Mouse (Mus musculus) inflammation-experienced regulatory T-cells, adult 6 months (primary cell): Measurements from ENCODE around the gene Fcnb. TPM values are rescaled to one million over a fixed set of nuclear protein-coding genes. Genes with fewer than 3 reads are reported as not detected.

Source experiments
- ATAC-seq: one replicate; pipeline ENCODE4 v1.8.0; 2017
- polyA plus RNA-seq, 3 experiments: library from polyadenylated mRNA; unstranded; fragments of 100-300 nt; shearing (Covaris generic); gene quantifications; one replicate each; pipeline ENCODE4 v1.2.1; 2017

The Fcnb gene
- polyA plus RNA-seq = not detected

- no peak for ATAC-seq
Measured at GRCm38 (mm10) chr2:28084768-28085167, at the start of gene Fcnb. Gene Fcnb (minus strand): TSS chr2:28084885.

GRCm38 (mm10) chr2:28133833-28134232 is 49.1 kb upstream of the Fcnb start:
- ATAC-seq = no peak

DNA sequence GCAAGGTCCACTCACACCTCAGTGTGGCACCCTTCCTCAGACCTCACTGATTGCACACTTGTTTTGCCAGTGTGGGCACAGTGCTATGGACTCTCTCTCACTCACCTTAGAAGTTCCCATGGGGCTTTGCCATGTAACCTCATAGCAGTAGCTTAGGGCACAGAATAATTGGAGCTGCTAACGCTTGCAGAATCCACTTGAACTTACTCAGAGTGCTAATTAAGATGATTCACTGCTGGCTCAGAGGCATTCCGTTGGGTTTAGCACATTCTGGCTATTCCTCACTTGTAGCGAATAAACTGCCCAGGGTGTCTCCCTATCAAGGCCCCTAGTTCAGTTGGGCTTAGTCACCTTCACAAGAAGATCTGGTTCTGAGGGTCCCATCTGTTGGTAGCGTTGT is 47.4 kb upstream of the Fcnb start:
- no peak for ATAC-seq

- ATAC-seq = no peak
Measured at GRCm38 (mm10) chr2:28126763-28127438, 42.2 kb upstream of the Fcnb start.

DNA sequence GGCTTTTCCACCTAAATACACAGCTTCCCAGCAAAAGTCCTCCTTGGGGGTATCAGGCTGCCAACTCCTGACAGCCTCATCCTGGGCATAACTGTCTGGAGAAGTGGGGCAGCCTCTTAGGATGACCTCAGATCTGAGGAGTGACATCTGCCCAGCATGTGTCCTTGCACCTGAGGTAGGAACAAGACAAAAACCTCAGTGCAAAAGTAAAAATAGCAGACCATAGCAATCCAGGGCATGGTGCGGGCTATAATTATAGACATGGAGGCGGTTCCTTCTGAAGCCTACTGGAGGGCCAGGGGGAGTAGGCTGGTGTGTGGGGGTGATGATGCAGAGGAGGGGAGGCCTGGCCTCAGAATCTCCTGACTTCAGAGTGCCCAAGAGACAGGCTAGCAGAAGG is 39.2 kb upstream of the Fcnb start:
- ATAC-seq = no peak

DNA sequence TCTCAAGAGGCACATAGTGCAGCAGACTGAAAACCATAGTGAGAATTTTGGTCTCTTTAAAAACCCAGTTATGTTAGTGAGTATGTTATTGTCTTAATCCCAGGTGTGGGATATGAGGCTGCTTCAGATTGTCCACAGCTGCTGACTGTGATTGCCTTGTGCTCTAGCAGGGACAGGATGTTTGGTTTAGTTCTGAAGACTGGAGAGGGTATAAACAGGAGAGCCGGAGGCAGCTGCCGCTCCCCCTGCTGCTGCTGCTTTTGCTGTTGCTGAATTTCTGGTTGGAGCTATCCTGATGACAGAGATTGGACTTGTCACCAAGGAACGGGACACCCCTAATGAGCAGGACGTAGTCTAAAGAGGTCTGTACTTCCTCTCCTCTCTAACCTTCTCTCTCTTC is 36.6 kb upstream of the Fcnb start:
- ATAC-seq = no peak

DNA sequence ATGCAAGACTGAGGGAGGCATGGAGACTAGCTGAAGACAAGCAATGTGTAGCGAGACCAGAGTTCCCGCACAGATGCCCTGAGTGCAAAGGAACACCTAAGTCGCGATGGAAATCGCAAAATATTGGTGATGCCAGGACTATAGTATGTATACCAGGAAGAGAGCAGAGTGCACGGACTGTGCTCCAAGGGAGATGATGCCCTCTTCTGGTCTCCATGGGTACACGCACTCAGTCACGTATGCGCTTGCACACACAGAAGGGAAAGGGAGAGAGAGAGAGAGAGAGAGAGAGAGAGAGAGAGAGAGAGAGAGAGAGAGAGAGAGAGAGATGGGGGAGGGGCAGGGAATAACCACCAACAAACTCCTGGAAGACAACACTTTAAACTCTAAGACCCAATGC is 35.7 kb upstream of the Fcnb start:
- no peak for ATAC-seq

- no peak for ATAC-seq
Measured at GRCm38 (mm10) chr2:28118518-28119116, 33.9 kb upstream of the Fcnb start.

GRCm38 (mm10) chr2:28117490-28118308 is 33.0 kb upstream of the Fcnb start:
- ATAC-seq = no peak

DNA sequence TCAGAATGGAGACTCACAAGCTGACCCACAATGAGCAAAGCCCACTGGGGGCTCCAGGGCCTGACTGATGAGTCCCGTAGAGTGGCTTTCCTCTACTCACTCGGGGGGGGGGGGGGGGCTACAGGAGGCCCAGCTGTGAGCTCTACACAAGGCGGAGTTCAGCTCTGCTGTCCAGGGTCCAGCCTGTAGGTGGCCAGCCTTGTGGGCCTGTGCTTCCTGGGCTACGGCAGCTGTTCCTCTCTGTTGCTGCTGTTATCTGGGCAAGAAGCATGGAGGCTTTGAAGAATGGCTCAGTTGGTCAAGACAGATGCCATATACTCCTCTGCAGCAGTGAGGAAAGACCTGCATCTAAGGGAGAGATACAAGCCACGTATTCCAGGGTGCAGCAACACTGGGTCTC is 24.1 kb upstream of the Fcnb start:
- no peak for ATAC-seq

- no peak for ATAC-seq
Measured at GRCm38 (mm10) chr2:28106002-28106401, 21.3 kb upstream of the Fcnb start.

GRCm38 (mm10) chr2:28103653-28104052 is 19.0 kb upstream of the Fcnb start:
- ATAC-seq = no peak

GRCm38 (mm10) chr2:28101892-28102291 is 17.2 kb upstream of the Fcnb start:
- no peak for ATAC-seq

GRCm38 (mm10) chr2:28100796-28101483 is 16.3 kb upstream of the Fcnb start:
- ATAC-seq = no peak

DNA sequence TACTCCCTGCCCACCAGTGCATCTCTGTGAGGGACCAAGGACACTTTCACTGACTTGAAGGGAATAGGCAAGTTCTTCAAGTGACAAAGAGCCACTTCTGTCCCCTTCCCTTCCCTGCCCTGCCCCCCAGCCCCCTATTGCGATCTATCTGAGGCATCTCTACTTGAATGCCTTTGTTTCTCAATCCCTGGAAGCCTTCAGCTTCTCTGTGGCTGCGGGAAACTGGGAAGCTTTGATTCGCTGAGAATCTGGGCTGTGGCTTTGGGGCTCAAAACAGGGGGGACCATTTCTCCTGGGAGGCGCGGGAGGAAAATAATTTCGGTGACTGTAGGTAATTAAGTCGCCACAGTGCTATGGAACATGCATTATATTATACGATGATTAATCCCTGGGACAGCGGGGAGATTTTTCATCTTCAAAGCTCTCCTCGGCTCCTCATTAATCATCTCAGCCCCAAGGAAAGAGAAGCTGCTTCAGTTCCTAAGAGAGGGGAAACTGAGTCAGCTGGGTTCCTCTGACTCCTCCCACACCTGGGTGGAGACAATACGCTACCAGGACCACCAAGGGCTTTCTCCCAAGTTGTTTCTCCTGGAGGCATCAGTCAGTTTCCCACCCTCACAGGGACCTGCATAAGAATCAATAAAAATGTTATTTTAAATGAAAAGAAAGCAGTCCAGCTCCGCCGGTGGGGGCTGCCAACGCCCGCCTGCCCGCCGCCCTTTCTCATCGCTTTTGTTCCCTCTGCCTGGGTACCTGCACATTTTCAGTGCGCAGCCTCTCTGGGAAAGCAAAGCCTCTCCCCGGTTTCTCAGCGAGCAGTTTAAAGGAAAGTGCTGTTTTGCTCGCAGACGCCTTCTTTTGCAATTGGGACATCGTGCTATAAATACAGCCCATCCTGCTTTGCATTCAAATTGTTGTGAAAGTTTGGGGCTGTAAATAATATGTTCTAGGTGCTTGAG is 14.1 kb upstream of the Fcnb start:
- no peak for ATAC-seq

DNA sequence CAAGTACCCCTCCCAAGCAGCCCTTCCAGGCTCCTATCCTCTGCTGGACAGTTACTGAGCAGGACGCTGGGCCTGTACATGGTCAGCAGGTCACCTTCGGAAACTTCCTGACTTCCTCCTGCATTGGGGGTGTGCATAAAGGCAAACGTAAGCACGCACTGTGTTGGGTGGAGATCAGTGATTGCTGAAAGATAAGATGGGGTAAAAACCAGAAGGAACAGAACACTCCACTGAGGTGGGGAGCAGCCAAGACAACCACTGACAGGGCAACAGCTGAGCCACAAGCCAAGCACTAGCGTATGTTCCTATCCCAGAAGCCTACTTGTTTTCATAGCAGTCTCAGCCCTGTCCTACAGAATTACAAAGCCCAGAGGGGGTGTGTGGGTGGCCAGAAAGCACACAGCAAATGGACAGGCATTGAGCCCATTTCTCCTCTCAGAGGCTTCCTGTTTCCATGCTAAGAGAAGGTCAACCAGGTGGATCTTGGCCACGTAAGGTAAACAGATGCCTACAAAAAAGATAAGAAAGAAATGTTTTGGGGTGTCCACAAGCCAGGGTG is 12.1 kb upstream of the Fcnb start:
- ATAC-seq = no peak

- no peak for ATAC-seq
Measured at GRCm38 (mm10) chr2:28092099-28092498, 7.4 kb upstream of the Fcnb start.

GRCm38 (mm10) chr2:28091042-28091441 is 6.4 kb upstream of the Fcnb start:
- ATAC-seq = no peak

- ATAC-seq = no peak
Measured at GRCm38 (mm10) chr2:28090299-28091008, 5.8 kb upstream of the Fcnb start.

GRCm38 (mm10) chr2:28089095-28089494 is 4.4 kb upstream of the Fcnb start:
- no peak for ATAC-seq

GRCm38 (mm10) chr2:28086112-28086511 is 1.4 kb upstream of the Fcnb start:
- no peak for ATAC-seq
